Mouse (Mus musculus): ENCODE results near the gene Urm1.

- TF ChIP-seq CTCF (IDR thresholded peaks at IDR 0.05; ENCODE audit: low read depth, low read length) (no peak), POLR2A (IDR thresholded peaks at IDR 0.05; ENCODE audit: extremely low read depth, insufficient read depth, low read length) (no peak)
These were observed 38.1 kb downstream of the Urm1 start for GRCm38 (mm10) chr2:29857967-29858366.

Measured in liver, adult 2 months (tissue).